Mouse (Mus musculus) adipocyte (in vitro differentiated cells): ENCODE measurements around the gene Calcb.
"Not testable (repeated sequence)": the region's sequence is repeated elsewhere in the genome, so short reads cannot be mapped to it uniquely, and the experiment has no call there.

ENCODE experiments used
- DNase-seq: peaks from one replicate; pipeline ENCODE4 v3.0.0-alpha.2; 2016; ENCODE audit warnings: low spot score

Calcb gene

DNA sequence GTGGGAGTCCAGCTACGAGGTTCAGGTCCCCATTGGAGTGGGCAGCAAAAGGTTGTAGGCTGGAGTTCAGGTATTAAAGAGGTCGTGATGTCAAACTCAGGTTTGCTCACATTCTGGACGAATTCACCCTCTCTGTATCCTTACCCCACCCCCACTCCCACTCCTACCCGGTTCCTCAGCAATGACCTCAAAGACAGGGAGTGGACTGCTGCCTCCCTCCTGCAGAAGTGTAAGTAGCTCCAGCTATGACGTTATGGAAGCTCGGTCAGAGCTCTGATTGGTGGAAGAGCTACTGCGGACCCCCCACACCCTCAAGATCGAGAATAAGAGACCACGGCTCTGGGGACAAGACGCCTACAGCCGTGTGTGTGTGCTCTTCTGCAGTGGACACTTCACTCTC, at the start of gene Calcb:
Calcb (plus strand) TSS at position 344 of the 400 bp plus-strand sequence.
- DNase-seq: no peak

- DNase-seq: no peak
These were observed 47.0 kb upstream of the Calcb start for GRCm38 (mm10) chr7:114671405-114671804.

DNA sequence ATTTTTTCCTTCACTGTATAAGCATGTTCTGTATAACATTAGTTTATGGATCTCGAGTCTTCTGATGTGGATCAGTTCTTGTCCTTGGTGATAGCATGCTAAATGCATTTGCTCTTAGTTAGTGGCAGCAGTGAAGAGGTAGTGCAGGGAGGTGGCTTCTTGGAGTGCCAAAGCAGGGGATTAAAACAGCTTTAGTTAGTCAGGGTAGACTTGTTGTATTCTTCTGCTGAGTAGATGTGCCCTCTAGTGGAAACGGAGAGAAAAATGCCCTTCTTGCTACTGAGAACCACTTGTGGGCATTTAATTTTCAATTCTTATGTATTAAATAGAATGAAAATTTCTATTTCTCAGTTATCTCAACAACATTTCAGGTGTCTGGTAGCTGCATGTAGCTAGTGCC, 45.7 kb upstream of the Calcb start:
- peak; percentile 57 for DNase-seq

DNA sequence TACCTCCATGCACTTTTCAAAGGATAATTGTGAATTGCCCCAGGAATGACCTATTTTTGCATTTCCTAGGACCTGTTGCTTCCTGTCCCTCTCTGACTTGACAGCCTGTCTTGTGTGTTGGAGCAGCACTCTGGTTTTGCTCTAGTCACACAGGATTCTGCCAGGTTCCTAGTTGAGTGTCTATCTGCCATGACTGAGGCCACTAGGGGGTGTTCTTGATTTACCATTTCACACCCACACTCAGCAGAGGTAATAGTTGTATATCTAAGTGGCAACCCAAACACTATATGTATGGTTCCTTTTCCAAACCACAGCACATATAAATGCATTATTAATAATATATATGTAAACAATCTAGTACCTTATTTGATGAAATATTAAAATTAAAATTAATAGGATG, 26.1 kb upstream of the Calcb start:
- peak; percentile 15 for DNase-seq

DNA sequence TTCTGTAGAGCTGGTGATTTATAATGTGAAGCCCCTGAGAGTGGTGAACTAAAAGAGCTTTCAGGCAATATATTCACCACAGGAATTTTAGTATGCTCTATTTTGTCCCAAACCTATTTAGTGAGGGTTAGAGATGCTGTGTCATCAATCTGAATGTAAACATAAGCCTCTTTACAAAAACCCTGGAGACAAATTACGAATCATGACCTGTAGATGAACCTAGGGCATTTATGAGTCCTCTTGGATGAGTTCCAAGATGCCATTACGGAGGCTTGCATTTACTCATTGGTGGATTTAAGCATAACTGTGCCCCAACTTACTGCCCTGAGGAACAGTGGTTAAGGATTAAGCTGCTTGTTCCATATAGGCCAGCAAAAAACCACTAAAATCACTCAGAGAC, 17.6 kb upstream of the Calcb start:
- DNase-seq: no peak

DNA sequence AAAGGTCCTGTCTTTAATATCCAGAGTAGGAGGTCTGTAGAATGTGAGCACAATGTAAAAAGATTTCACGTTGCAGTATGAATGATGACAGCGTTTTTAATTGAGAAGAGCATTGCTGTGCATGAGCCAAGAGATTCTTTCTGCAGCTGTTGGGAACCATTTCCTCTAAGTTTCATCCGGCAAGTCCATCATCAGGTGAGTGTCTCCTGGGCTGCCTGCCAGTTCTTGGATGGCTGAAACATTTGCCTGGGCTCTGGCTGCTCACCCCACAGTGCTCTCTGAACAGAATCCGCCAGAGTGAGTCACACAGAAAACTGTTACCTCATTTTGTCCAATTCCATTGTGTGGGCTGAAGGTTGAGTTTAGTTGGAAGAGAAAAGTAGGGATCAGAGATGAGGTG, 11.7 kb upstream of the Calcb start:
- no peak for DNase-seq

DNA sequence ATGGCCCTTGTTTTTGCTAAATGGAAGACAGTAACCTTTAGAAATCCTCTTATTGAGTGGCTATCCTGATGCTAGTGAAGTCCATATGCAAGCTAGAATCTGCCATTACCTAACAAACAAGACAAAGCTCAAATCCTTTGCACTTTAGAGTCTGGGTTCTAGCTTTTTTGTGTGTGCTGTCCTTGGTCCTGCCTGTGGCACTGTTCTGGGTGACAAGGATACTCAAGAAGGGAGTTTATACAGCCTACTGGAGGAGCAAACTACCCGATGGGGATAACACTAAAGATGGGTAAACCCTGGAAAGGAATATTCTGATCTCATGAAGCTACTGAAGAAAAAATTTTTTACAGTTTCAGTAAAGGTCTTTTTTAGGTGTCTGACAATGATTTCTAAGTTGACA, 11.0 kb upstream of the Calcb start:
- DNase-seq: no peak

DNA sequence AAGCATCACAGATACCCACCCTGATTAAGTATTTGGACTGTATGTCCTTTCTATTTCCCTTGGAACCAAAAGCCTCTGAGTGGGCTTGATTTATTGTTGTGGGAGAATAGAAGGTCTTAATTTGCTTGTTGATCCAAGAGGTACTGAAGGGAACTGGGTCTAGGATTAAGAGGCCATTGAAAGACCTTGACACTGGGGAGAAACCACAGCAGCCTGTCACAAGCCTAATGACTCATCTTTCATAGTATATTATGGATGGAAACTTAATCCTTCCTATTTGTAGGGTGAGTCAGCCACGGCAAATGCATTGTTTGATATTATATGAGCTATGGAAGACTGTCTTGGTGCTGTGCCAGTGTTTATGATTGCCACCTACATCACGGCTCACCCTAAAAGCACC, 8.0 kb upstream of the Calcb start:
- DNase-seq: no peak

DNA sequence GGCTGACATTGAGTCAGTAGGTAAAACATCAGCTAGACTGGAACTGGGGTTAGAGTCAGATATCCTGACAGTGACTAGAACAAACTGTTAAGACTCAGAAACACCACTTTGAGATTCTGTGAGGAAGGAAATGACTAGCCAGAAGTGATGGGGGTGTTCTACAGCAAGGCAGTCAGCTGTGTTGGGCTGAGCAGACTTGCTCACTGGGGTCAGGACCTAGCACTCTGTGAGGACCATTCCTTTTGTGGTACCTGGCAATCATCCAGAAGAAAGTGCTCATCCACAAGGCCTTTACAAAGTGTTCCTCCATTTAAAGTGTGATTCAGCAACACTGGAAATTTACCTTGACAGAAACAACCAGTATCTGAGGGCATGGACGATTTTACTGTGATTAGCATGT, 5.9 kb upstream of the Calcb start:
- no peak for DNase-seq

GRCm38 (mm10) chr7:114719381-114720131, 1.1 kb downstream of the Calcb start:
- peak; percentile 27 for DNase-seq

DNA sequence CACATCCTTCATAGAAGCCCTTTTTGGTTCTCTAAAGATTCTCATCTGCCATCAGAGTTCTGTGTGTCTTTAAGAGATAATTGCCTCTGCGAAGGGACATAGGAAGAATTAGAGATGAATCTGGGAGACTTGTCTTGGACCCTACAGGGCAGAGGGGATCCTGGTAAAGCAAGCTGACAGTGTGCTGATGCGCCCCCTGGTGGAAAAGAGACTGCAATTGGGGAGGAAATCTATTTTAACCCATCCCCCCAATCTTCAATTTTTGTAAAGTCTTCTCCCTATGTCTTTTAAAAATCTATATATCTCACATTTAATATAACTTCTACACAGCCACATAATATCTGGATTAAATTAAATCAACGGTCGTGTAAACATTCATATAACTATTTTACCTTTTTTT, 11.3 kb downstream of the Calcb start:
- DNase-seq: not testable (repeated sequence)

GRCm38 (mm10) chr7:114731175-114731574, 12.7 kb downstream of the Calcb start:
- DNase-seq: no peak

GRCm38 (mm10) chr7:114731700-114732099, 13.3 kb downstream of the Calcb start:
- not testable (repeated sequence) for DNase-seq

GRCm38 (mm10) chr7:114736256-114736655, 17.8 kb downstream of the Calcb start:
- DNase-seq: no peak

- no peak for DNase-seq
These were observed 19.7 kb downstream of the Calcb start for GRCm38 (mm10) chr7:114738166-114738565.

- DNase-seq: no peak
These were observed 22.1 kb downstream of the Calcb start for GRCm38 (mm10) chr7:114740360-114741165.

- DNase-seq: no peak
These were observed 24.8 kb downstream of the Calcb start, which contains the start of gene Insc for GRCm38 (mm10) chr7:114743022-114743780. Gene Insc, plus strand, starts transcription at chr7:114743694.

DNA sequence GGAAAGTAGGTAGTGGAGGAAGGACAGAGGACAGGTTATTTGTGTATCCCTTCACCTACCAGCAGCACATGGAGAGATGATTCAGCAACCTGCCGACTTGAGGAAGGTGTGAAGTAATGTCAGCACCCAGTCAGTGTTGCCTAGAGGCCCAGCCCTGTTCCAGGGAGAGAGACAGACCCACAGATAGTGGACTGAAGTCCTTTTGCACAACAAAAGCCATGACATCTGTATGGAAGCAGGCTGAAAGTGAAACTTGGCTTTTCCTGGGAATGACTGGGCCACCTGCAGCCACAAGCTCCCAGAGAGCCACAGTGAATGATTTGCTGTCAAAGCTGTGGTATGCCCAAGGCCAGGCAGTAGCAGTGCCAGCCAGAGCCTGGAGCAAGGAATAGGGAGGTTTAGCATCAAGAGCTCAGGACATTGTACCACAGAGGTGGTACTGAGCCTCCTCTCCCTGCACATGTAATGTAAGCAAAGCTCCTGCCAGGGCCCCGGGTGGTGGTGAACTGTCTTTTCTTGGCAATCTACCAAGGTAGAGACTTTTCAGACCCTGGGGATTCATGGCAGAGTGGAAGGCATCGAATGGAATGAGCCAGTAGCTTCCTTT, 26.3 kb downstream of the Calcb start:
- DNase-seq: no peak

- DNase-seq: no peak
These were observed 27.2 kb downstream of the Calcb start for GRCm38 (mm10) chr7:114745481-114746271.

DNA sequence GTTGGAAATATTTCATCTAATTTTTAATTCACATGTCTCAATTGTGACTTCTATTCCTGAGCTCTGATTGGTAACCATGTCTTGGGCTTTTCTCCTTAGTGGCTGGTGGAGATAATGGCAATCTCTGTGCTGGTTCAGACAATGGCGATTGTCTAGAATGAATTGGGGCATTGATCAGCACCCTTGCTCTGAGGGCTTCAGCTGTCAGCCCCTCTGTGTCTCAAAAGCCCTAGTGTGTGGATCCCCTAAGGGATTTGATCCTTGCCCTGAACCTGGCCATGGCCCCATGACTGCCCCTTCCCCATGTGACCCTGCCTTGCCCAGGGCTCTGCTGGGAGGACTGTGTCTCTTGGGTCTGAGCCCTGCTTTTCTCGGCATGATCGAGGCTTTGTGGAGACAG, 29.2 kb downstream of the Calcb start:
- no peak for DNase-seq

DNA sequence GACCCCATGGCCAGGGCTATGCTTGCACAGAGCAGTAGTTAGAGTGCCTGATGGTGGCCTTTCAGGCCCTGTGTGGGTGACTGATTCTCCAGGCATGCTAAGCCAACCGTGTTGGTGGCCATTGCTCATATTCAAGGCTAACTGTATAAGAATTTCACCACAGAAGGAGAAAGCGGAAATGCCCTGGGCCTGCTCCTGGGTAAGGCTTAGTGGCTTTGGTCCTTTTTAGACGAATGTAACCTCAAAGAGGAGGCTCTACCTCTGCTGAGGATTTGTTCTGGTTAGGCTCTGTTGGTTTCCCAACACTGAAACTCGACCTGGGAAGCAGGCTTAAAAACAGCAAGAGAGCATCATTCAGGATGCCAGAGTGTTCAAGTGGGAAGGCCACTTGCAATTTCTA, 29.8 kb downstream of the Calcb start:
- no peak for DNase-seq
